Mouse (Mus musculus): Measurements from ENCODE around the gene Glcci1. TPM values are rescaled to one million over a fixed set of nuclear protein-coding genes. Genes with fewer than 3 reads are reported as not detected.

Gene Glcci1
- total RNA-seq, 2 experiments from 2014 or later: 9.9 to 12.9 TPM

- DNase-seq: no peak
Measured at GRCm38 (mm10) chr6:8551155-8551554, 41.8 kb downstream of the Glcci1 start.

DNA sequence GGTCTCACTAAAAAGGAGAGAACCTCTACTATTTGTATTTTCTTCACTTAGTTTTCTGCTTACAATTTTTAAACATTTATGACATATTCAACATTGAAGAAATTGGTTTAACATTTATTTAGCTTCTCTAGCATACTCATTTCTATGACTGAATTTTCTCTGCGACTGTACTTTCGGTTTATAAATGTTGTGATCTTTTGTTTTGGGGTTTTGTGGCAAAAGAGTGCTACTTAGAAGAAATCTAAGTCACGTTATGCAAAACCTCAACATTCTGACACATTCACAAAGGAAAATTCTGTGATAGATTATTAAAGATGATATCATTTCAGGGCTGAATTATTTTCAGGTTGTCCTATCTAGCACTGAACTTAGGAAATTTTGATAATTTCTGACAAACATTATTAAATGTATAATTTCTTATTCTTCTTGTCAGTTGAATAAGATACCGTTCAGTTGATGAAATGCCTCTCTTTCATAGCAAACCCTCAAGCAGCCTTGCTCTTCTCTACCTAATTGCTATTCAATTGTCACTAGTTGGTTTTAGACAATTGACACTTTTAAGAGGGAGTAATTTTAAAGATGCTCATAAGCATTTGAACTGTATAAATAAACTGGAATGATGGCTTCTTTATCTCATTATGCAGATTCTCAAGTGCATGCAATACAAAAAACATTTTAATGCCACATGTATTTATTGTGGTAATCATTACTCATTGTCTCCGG lies 47.6 kb downstream of the Glcci1 start:
- DNase-seq: no peak

GRCm38 (mm10) chr6:8560682-8561081 lies 51.3 kb downstream of the Glcci1 start:
- DNase-seq: no peak

- no peak for DNase-seq
Measured at GRCm38 (mm10) chr6:8582377-8582776, 73.0 kb downstream of the Glcci1 start.

DNA sequence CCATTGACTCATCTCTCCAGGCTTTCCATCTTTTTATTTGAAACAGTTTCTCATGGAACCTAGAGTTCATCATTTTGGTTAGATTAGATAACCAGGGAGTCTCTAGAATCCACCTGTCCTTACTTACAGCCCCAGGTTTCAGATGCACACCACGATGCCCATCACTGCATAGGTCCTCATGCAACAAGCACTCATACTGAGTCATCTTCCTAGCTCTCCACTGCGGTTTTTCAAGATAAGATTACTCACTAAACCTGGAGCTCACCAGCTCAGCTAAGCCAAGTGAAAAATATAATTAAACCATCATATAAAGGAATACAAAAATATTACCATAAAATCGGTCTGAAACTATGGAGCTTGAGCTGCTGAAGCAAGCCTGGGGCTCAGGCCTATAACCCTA lies 74.5 kb downstream of the Glcci1 start:
- no peak for DNase-seq

DNA sequence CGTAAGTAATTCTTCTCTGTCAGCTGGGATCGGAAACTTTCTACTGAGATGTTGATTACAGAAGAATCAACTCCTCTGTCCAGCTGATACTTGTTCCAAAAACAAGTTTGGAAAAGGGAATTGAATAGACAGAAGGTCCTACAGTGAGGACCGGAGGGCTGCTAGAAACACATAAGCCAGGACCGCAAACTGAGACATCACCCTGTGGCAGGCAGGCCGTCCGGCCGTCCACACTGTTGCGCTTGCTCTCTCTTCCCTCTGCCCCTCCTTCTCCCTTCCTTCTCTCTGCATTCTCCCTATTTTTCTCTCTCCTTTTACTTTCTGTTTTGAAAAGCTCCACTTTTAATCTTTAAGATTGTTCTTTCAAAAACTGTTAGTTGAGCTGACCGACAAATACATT lies 82.3 kb downstream of the Glcci1 start:
- DNase-seq: no peak

DNA sequence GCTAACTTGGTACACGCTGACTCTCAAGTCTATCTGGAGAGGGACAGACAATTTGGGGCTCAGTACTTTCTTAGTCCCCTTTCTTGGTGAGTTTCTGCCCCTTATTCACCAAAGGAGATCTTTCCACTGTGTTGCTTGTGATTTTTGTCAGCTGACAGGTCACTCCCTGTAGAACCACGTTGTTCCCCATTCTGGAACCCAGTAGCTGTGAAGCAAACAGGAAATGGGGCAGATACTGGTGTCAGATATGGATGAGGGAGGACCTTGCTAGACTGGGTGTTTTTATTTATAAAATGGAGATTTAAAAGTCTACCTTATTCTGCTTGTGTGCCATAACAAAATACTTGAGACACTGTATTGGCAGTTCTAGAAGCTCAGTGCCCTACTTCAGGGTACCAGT lies 108.0 kb downstream of the Glcci1 start:
- DNase-seq: no peak

DNA sequence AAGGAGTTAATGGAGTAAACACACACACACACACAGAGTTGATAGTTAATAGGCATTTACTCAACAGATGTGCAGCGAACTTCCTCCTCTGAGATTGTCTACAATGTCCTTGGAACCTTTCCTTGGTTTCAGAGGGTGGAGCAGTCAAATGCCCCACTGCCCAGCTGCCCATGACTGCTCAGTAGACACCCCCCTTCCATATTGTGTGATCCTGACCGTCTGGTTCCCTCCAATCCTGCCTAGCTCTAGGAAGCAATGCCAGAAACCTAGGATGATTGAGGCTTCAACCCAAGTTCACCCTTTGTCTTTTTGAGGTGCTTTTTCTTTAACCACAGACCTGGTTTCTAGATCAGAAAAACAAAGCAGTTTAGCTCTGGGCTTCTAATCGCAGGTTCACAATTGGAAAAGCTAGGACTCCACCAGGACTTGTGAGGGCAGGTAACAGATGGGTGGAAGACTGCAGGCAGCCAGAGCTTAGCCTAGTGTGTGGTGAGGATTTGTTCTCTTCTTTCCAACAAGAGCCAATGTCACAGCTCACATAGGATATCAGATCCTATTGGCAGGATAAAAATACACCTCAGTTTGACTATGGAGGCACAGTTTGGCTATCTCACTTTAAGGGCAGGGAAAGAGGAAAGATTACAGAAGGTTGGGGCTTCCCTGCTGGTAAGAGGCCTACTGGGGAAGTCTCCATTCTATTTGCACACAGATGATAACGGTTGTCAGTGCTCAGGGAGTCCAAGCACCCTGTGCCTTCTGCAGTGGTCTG lies 110.4 kb downstream of the Glcci1 start:
- DNase-seq: no peak

DNA sequence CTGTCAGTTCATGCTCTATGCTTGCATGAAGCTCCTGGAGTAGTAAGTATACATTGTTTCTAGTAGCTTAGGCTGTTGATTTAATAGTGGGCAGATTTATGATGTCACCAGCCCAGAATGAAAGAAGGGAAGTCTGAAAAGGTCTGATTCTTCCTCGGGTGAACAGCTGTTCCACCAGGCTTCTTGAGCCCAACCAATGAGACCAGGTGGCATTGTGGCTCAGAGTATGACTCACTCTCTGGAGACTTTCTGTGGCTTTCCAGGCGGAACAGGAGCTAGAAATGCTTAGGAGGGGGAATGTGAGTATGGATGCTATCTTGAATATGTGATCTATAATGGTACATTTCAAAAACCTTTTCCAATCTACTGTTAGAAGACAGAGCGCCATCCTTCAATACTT lies 113.6 kb downstream of the Glcci1 start:
- DNase-seq: no peak

DNA sequence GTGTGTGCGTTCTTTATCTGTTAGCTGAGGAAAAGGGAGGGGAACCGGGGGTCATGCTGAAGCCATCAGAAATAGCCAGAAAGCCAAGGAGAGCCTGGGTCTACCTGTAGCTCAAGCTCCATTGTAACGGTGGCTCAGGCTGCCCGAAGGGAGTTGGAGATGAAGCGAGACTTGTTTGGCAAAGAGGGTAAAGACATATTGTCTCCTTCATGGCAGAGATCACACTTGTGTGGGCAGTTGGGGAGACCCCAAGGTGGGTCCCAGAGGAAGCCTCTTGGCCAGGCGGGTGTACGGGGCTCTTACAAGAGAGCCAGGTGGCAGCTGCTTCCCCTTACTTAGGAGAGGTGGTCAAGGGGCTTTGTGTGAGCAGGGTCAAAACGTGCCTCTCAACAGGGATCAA lies 118.8 kb downstream of the Glcci1 start:
- DNase-seq: no peak

GRCm38 (mm10) chr6:8628715-8629267 lies 119.4 kb downstream of the Glcci1 start:
- DNase-seq: no peak

DNA sequence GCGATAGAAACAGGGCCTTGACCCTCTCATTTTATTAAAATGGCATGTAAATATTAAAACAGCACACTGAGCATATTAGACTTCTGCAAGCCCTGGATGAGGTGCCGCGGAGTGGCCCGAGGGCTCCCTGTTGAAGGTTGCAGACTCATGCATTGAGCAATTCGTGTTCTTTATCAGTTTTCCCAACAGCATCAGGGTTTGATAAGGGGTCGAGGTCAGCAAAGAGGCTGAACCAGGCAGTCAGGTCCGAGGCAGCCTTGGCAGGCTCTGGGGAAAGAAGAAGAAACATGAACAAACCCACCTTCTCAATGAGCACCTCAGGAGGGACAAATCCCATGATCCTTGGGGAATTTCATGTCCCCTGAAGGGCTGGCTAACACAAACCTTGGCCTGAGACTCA lies 121.1 kb downstream of the Glcci1 start:
- DNase-seq: no peak

- DNase-seq: no peak
Measured at GRCm38 (mm10) chr6:8631362-8631761, 122.0 kb downstream of the Glcci1 start.

- no peak for DNase-seq
Measured at GRCm38 (mm10) chr6:8631986-8632632, 122.7 kb downstream of the Glcci1 start.

- DNase-seq: no peak
Measured at GRCm38 (mm10) chr6:8632701-8633100, 123.3 kb downstream of the Glcci1 start.

- no peak for DNase-seq
Measured at GRCm38 (mm10) chr6:8638122-8638521, 128.7 kb downstream of the Glcci1 start.

GRCm38 (mm10) chr6:8638899-8639298 lies 129.5 kb downstream of the Glcci1 start:
- DNase-seq: no peak

DNA sequence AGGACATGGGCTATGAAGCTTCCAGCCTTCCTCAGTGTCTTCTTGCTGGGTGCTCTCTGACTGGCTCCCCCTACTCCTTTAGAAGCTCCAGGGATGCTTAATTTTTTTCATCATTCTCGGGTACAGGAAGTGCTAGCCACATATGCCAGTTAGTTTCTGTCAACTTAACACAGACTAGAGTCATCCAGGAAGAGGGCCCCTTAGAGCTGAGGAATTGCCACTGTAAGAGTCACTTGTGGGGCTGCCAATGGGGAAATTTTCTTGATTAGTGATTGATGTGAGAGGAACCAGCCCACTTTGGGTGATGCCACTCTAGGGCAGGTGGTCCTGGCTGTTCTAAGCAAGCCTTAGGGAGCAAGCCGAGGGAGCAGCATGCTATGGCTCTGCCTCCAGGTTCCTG lies 130.1 kb downstream of the Glcci1 start:
- no peak for DNase-seq

DNA sequence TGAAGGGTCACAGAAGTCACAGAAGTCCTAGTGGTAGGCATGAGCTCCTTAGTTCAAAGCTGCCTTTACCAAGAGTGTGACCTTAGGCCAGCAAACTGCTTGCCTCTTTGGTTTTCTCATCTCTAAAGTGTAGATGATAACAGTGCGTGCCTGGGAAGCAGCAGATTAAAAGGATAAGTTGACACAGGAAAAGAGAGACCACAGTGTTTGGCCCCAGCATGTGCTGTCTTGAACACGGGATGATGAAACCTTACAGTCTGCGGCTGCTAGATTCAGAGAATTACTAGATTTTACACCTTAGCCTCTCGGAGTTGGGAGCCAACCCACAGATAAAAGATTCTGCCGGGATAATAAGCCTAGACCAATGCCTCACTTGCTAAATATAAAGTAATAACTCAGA lies 131.5 kb downstream of the Glcci1 start:
- DNase-seq: no peak

DNA sequence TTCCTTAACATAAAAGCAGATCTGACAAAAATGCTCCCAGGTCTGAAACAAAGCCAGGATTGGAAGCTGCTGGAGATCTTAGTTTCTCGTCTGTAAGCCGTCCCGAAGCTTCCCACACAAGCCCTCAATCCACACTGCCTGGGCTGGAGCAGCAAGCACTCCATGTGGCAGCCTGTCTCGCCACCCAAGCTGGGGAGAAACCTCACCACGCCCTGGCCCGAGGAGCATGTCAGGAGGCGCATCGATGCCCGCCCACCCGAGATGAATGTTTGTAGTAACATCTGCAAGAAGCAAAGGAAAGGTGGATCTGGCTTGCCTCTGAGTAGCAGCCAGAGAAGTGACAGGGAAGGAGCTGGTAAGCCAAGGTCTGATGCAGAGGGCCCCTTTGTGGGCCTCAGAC lies 135.3 kb downstream of the Glcci1 start:
- DNase-seq: no peak

- no peak for DNase-seq
Measured at GRCm38 (mm10) chr6:8645708-8646107, 136.3 kb downstream of the Glcci1 start.

Data from gastrocnemius, postnatal 10 days (tissue).